Mouse (Mus musculus): ENCODE measurements around the gene Tspear.

Gene Tspear

GRCm38 (mm10) chr10:77869651-77870050, 183.3 kb downstream of the Tspear start:
- no peak for DNase-seq (ENCODE audit: low spot score in 2 of 2)

DNA sequence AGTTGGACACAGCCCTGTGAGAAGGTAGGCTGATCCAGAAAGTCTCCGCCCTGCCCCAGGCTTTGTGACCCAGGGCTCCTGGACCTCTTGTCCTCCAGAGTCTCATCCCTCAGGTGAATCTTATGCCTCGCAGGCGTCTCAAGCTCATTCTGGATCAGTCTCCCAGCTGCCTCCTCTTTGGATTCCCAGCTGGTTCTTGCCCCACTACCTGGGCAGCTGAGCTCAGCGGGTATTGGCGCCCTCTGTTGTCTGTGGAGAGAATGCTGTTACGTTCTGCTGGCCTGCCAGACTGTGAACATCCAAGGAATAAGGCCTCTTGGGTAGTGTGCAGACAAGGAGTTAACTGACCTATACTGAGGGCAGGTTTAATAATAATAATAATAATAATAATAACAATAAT, 192.6 kb downstream of the Tspear start:
- DNase-seq (ENCODE audit: low spot score in 2 of 2), result peak; percentile 24 to 31

DNA sequence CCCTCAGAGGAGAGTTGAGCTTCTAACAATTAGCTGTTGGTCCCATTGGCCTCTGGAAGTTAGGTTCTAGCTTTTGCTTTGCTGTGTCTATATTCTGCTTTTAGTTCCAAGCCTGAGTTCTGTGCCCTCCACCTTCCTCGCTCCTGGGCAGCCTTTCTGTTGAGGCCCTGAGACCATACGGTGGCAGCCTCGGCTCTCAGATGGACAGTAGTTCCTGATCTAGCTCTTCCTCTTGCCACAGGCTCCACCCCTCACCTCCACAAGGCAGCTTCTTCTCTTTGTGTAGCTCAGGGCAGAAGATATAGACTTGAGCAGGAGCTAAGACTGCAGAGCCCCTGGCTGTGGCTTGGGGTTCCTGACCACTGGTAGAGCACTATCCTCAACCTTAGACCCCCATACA, 193.9 kb downstream of the Tspear start:
- no peak for DNase-seq (ENCODE audit: low spot score in 2 of 2)

DNA sequence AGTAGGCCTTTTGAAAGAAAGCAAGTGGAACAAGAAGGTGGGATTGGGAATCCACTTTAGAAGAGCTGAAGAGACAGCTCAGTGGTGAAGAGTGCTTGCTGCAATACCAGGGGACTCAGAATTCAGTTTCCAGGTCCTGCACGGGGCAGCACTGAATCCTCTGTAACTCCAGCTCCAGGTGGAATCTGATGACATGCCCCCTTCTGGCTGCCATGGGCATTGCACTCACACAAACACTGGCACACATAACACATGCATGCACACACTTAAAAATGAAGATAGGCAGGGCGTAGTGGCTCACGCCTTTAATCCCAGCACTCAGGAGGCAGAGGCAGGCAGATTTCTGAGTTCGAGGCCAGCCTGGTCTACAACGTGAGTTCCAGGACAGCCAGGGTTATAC, 196.2 kb downstream of the Tspear start:
- no peak for DNase-seq (ENCODE audit: low spot score in 2 of 2)

DNA sequence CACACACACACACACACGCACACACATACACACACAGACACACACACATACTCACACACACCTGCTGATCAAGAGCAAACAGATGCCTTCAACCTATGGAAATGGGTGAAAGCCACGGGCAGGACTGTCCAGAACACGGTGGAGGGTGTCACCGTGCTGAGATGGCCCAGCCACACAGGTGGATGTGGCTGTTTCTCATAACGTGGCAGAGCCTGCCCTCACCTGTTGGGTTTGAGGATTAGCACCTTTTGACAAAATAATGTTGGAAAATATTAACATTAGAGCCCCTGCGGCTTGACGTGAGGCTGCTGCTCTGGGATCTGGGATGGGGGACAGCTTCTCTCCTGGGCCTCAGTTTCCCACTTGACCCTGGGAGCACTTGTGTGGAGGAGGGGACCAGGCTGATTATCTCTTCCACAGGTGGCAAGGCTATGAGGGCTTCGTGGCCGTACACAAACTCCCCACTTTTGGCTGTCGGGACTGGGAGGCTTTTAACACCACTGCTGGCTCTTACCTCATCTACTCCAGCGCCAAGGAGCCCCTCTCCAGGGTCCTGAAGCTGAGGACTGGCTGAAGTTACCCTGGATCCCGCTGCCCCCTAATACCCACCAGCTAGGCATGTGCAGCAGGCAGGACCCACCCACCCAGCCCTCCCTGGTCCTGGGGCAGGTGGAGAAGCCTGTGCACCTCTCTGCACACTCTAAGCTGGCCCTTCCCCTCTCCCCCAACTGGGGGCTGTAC, 199.8 kb downstream of the Tspear start:
- no peak for DNase-seq (ENCODE audit: low spot score in 2 of 2)

- DNase-seq (ENCODE audit: low spot score in 2 of 2), result no peak
Observed at GRCm38 (mm10) chr10:77890987-77891565, 204.7 kb downstream of the Tspear start.

DNA sequence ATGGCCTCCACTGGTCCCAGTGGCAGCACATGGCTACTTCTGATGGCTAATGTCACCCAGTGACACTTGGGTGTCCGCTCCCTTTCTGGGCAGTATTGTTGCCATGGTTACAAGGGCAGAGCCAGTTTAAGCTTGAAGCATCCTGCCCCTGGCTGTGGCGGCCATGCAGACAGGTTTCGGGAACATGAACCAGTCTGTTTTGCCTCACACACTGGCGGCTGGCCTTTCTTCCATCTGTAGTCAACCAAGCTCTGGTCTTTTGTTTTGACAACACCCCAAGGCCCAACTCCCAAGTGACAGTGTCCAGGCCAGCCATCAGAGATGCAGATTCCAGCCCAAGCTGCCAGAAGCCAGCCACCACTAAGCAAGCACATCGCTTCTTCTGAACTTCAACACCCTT, 209.2 kb downstream of the Tspear start:
- DNase-seq (ENCODE audit: low spot score in 2 of 2), result no peak

DNA sequence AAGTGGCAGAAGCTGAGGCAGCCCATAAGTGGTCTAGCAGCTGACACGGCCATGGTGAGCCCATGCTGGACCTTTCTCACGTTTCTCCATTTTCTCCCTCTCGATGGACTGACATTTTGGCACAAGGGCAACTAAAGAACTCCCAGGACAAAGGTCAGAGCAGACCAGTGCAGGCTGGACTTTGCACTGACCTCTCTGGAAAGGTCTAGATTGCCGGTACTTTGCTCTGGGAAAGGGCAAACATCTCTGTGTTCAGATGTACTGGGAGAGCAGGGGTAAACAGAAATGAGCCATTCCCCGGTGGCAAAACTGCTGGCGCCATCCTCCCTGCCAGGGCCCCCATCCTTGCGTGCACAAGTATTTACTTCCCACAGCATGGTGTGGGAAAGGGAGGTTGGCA, 213.8 kb downstream of the Tspear start:
- DNase-seq (ENCODE audit: low spot score in 2 of 2), result no peak

DNA sequence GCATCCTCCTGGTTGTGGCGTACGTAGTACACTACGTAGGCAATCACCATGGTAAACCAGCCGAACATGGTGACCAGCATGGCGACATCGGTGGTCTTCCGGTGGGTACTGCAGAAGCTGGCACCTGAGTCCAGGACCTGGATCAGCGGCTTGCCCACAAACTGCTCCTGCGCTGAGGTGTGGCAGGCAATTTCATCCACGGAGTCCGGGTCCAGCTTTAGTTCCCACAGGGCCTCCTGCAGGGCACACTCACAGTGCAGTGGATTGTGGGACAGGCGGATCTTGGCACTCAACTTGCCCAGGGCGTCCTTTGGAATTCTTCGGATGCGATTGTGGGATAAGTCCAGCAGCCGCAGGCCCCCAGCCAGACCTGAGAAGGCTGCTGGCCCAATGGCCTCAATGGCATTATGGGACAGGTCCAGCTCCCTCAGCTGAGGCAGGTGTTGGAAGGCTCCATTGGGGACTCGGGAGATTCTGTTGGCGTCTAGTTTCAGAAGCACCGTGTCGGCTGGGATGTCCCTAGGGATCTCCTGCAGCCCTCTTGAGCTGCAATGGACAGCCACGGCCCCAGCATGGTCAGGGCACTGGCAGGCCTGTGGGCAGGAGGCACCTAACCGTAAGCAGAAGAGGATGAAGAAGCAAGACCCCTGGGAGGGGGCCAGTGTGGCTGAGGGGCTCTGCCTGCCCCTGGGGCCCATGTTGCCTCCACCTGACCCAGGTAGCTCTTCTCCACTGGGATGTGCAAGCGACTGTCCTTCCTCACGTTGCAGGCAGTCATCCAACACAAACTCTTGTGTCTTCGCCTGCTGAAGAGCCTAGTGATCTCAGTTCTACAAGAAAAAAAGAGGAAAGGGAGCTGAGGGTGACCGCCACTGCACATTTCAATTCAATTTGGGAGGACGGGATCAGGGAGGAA, 214.8 kb downstream of the Tspear start:
- DNase-seq (ENCODE audit: low spot score in 2 of 2), result no peak

- DNase-seq (ENCODE audit: low spot score in 2 of 2), result no peak
Observed at GRCm38 (mm10) chr10:77901871-77902210, 215.5 kb downstream of the Tspear start.

DNA sequence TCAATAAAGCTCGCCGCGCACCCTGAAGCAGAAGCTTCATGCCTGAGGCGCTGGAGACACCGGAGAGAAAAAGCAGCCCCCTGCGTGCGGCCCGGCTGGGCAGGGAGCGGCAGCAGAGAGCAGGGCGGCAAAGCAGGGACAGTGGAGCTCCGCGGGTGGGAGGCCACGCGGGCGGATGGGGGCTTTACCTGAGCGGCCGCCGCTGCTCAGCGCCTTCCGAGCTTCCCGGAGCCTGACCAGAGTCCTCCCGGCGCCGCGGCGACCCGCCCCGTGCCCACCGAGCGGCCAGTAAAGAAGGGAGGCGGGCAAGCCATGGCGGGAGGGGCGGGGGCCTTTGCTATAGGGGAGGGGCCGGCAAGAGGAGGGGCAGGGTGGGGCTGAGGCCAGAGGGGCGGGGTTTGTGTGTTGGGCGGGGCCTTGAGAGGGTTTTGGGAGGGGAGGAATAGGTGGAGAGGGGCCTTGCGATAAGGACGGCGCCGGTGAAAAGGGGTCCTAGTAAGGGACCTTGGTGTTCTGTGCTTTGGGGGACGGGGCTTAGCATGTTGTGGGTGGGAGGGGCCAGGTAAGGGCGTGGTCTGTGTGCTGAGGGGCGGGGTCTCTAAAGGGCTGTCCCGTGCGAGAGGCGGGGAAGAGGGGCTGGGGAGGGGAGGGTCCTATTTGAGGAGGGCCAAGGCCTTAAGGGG, 216.0 kb downstream of the Tspear start, which contains the start of gene Lrrc3:
Lrrc3 (minus strand) TSS at position 326 of the 683 bp plus-strand sequence.
- peak; percentile 37 to 65 for DNase-seq (ENCODE audit: low spot score in 2 of 2)

GRCm38 (mm10) chr10:77902894-77903715, 216.7 kb downstream of the Tspear start:
- peak in 1 of 2 experiments; percentile 40 for DNase-seq (ENCODE audit: low spot score in 2 of 2)

DNA sequence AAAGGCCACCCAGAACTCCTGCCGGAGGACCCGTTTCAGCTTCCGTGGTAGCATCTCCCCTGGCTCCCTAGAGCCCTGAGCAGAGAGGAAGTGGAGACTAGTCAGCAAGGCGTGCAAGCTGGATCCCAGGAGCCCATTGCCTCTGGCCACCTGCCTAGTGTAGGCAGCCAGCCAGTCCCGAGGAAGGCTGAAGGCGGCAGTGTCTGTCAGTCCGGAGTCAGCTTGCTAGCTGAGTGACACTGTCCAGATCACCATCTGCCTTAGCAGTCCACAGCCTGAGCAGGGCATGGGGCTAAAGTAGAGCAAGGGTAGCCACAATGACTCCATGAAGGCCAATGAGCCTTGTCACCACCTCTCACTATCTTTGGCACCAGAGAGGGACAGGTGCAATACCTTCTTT, 226.2 kb downstream of the Tspear start:
- DNase-seq (ENCODE audit: low spot score in 2 of 2), result no peak

DNA sequence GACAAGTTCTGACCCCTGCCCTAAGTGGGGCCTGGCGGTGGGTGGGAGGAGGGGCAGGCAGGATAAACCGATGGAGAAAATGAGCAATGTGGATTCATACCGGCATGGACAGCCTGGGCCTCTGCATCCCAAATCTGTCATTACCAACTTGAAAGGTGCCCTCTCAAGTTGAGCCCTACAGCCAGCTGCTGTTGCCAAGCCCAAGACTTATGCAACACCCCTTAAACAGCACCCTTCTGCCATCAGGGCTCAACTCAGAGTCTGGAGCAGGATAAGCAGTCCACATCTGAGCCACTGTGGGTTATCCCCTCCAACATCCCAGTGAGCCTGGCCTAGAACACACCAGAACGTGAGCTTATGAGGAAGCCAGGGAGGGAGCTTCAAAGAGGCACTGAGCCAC, 226.9 kb downstream of the Tspear start:
- DNase-seq (ENCODE audit: low spot score in 2 of 2), result no peak

DNA sequence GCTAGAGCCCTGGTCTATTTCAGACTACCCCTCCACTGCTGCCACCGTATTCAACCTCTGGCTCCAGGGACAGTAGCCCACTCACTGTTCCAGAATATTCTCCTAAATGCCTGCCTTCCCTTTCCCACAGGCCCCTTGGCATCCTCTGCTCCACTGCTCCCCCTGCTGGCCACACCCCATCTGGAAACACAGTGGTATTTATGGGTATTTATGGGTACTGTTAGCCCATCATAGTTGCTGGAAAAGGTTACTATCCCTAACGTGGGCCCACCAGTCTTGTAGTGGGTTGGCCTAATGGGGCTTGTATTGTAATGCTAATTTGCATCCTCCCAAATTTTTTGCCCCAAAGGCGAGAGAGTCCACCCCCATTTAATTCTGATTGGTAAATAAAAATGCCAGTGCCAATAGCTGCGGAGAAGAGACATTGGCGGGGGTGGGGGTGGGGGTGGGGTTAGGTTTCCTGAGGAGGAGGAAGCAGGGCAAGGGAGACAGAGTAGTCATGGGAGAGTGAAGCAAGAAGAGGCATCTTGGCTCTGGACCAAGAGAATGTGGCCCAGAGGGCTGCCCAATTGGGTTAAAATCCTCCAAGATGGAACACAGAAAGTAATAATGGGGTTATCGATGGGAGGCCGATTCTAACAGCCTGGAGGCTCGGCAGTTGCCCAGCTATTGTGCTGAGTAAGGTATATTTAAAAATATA, 230.4 kb downstream of the Tspear start:
- DNase-seq (ENCODE audit: low spot score in 2 of 2), result peak; percentile 40 to 71

DNA sequence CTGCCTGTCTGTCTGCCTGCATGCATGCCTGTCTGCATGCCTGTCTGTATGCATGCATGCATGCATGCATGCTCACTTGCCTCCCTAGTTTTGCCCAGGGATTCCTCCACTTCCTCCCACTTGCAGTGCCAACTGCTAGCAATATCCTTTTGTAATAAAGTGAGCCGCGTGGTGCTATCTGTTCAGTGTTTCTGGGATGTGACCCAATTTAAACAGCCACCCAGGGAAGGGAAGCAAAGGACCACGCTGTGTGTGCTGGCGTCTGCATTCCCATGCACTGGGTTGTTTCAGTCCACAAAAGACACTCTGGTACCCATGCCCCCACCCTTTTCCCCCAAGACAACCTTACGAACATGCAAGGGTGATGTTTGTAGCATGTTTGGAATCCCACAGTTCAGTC, 234.6 kb downstream of the Tspear start:
- DNase-seq (ENCODE audit: low spot score in 2 of 2), result no peak

DNA sequence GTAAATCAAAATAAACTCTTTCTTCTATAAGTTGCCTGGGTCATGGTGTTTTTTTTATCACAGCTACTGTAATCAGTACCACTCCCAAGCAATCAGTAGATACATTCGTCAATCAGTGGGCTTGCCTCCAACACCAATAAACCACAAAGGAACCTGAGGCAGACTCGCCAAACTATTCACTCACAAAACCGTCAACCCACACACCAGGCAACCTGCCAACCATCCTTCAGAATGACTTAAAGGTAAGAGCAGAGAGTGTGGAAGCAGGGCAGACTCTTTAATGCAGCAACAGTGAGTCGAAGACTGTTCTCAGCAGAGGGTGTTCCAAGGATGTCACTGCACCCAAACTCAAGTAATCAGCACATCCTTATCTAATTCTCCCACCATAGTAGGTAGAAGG, 236.3 kb downstream of the Tspear start:
- no peak for DNase-seq (ENCODE audit: low spot score in 2 of 2)

GRCm38 (mm10) chr10:77926140-77926539, 239.8 kb downstream of the Tspear start:
- peak; percentile 52 to 77 for DNase-seq (ENCODE audit: low spot score in 2 of 2)

GRCm38 (mm10) chr10:77927375-77927774, 241.0 kb downstream of the Tspear start:
- no peak for DNase-seq (ENCODE audit: low spot score in 2 of 2)
